Mouse (Mus musculus) thymus, postnatal 36 days (tissue): ENCODE measurements around the gene Gp1bb.

Source experiments
- DNase-seq, 2 experiments: peaks; one replicate each; pipeline ENCODE4 v3.0.0; 2022; ENCODE audit warnings: mixed read lengths in 2 of 2

Gene Gp1bb

DNA sequence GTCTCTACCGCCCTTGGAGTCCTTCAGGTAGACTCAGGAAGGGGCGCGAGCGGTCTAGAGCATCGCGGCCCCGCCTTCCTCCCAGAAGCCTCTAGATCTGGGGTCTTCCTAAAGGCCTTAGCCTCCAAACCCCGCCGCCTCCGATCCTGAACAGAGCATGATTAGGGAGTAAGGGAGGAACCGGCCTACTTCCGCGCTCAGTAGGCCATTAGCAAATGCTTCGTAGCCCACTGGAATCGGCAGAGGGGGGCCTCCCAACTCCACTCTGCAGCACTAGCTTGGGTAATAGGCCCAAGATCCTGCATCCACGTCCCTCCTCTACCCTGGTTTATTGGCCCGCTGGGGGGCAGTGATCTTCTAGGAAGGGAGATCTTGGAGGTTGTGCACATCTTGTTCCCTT, at the start of gene Gp1bb:
Gene Gp1bb (minus strand): TSS at position 385 of the 400 bp plus-strand sequence.
- no peak for DNase-seq

DNA sequence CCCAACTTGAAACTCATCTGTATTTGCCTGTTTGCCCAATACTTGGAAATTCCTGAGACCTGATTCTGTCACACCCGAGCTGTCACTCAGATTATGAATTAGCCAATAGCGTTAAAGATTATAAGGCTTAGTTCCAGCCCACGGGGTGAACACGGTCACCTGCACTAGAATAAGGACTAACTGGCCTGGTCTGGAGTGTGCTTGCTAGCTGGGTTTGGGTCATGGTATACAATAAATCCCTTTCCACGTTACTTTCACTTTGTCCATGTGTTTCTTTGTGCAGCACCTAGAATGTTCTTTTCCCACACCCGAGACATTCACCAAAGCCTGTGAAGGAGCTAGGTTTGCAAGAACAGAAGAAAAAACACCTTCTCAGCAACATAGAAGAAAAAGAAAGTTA, 47.7 kb upstream of the Gp1bb start:
- no peak for DNase-seq

DNA sequence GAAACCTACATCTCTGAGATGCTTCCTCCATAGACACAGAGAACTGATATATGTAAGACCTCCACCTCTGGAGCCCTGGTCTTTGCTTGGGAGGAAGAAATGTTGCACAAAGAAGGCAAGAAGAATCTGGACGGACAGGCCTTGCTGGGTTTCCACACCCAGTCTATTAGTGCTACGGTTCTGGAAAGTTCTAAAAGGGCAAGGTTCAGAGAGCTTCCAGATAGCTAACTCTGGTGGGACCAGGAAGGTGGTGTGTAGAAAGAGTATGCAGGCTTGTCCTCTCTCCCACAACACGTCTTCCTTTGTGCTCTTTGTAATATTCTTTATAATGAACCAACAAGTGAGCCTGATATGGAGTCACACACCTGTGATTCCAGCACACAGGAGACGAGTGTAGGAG, 36.4 kb upstream of the Gp1bb start:
- no peak for DNase-seq

DNA sequence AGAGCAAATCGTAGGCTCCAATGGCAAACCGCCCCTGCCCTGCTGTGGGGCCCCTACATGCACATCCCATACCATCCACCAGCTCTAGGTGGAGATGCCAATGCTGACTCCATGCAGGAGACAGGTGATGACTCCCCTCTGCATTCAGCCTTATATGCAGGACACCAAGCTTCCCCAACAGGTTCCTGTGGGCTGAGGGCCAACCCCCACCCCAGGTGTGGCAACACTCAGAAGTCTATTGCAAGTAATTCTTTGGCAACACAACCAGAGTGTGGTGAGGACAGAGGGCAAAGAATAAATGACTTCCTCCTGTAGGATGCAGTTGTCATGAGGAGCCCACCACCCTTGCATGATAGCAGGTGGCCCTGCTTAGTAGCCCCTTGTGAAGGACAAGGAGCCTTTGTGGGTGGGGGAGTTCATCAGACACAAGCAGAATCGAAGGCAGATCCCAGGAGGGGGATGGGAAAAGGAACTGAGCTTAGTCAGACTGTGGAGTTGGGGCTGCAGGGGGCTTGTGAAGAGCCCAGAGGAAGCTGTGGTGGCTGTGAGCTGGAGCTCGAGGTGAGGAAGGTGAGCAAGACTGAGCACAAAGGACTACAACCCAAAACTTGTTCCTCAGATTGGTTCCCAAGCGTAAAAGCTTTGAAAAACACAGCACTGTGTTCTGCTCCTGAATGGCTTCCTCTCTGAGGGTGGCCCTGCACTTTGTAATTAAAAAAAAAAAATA, 33.3 kb upstream of the Gp1bb start:
- DNase-seq, result no peak

DNA sequence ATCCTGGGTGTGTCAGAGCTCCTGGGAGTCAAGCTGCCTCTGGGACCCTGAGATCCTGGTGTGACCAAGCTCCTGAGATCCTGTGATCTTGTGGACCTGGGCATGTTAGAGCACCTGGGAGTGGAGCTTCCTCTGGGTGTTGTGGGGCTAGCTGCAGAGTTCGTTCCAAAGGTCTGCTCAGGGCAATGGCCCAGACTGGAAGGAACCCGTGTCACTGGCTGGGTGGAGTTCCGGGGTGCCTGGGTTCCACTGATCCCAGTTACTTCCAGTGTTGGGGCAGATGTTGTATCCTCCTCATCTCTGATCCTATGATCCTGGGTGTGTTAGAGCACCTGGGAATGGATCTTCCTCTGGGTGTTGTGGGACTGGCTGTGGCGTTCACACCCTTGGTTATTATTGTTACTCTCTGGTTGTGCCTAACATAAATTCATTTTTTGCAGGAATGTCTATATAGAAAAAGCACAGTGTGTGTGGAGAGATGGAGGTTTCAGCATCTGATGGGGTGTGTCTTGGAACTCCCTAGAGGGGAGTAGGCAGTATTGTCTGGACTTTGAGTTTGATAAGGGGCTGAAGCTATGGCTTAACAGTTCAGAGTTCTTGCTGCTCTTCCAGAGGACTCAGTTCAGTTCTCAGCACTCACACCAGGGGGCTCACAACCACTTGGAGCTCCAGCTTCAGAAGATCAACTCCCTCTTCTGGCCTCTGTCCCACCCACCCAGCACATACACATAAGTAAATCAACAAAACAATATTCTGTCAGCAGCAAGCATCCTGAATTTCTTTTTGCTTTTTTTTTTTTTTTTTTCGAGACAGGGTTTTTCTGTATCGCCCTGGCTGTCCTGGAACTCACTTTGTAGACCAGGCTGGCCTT, 31.3 kb upstream of the Gp1bb start:
- no peak for DNase-seq

DNA sequence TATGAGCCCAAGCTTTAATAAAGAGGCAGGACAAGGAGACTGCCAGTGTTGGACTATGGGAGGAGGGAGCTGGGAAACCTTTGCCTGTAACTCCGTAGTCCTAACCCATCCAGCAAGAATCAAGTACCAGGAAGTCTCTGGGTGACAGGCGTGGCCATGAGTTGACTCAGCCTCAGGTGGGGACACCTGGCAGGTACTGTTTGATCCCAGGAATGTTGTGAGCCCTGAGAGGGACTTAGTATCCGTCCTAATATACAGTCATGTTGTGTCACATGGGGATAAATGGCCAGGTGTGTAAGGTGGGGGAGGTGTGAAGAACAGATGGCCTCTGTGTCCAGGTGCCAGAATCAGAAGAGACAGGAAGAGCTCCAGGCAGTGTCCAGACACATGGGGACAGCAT, 26.9 kb upstream of the Gp1bb start:
- DNase-seq, result no peak

DNA sequence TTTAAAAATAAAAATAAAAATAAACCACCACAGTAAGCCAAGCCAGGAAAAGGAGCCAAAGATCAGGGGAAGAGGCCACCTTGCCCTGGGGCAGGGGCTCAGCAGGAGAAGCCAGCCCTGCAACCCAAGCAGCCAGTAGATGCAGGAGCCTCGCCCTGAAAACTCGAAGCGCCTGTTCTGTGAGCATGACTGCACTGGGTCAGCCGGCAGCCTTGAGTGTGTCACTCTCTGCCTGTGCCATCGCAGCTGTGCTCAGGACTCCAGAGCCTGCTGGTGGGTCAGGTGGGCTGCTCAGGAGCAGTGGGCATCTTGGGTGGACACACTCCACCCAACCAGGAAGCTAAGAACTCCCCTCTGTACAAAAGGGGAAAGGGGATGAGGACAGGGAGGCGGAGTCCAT, 23.1 kb upstream of the Gp1bb start:
- DNase-seq, result no peak

DNA sequence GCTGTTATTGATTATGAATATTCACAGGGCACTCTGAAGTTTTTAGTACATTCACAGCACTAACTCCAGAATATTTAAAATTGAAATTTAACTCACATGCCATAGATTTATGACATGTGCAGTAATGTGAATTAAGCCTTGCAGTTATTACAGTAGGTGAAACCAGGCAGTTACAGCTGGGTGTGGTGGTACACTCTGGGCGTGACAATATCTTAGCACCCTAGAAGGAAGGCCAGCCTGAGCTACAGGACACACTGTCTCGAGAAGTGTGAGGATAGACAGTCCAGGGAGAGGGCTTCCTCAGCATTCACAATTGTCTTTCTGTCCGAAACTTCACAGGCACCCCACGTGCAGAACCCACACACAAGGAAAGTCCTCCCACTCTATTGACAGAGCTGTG, 22.3 kb upstream of the Gp1bb start:
- no peak for DNase-seq

DNA sequence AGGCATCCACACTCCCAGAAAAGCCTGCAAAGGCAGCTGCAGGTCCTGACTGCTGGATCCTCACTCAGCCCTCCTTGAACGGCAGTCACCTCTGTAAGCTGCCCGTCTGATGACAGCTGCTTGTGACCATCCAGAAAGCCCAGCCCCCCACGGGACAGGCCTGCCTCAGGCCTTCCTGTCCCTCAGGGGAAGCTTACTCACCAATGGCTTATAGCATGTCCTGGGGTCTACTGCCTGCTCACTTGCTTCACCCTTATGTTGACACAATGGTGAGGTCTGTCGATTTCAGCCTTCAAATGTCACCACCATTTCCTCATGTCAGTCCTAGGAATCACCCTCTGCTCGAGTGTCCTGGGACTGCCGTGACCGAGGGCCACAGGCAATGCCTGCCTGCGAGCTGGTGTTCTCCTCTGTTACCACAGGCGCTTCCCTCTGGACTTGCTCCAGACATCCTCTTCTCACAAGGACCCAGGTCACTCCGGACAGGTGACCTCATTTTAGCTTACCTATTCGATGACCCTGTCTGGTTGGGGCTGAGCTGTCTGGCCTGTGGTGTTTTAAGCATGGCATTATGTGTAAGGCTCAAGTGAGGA, 21.3 kb upstream of the Gp1bb start:
- DNase-seq, result no peak

DNA sequence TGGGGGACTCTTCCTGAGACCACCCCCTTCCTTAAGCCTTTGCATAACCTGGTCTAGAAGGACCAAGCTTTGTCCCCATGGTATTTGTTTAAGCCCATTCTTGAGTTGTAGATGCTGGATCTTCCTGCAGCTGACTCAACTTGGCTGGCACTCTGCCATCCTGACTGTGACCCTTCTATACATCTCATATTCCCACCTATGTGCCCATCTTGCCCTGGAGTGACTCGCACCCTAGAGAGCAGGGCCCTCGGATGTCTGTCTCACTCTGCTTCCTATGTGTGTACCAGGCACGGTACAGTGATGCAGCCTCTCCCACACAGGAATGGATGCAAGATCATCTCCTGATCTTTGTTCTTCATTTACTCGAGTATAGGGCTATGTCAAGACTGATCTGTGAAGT, 20.7 kb upstream of the Gp1bb start:
- no peak for DNase-seq

DNA sequence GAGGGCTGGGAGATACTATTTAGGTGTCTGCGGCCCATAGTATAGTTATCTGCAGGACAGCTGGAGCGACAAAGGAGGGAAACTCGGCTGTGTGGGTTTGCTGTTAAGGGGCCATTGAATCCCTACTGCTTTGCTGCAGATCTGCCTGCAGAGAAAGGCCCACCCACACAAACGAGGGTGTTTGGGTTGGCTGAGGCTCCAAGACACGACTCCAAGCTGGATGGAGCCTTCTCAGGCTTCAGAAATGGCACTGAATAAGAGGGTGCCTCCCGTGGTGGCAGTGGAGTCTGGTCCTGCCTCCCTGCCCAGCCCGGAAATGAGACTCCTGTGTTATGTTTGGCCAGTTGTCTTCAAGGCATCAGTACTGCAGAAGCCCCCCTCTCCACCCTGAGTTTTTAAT, 20.1 kb upstream of the Gp1bb start:
- no peak for DNase-seq

DNA sequence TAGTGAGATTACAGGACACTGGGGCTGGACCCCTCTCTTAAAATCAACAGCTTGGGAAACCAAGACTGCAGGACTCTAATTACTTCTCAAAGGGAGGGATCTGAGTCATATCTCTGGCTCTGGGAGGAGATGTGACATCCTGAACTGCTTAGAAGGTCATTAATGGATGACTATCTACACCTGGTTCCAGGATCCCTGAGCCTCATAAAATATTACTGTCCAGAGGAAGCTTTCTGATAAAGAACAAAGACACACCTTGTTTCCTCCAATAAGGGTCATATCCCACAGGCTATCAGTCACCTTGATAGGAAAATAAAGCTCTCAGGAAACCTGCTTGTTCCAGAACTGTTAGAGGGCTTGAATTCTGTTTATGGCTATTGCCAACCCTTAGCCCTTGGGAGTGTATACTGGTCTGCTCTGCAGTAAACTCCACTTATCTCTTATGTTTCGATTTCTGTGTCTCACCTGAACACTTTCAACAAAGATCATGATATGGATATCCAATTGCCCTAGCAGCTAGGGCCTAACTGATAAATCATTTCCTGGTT, 17.3 kb upstream of the Gp1bb start:
- DNase-seq, result no peak

DNA sequence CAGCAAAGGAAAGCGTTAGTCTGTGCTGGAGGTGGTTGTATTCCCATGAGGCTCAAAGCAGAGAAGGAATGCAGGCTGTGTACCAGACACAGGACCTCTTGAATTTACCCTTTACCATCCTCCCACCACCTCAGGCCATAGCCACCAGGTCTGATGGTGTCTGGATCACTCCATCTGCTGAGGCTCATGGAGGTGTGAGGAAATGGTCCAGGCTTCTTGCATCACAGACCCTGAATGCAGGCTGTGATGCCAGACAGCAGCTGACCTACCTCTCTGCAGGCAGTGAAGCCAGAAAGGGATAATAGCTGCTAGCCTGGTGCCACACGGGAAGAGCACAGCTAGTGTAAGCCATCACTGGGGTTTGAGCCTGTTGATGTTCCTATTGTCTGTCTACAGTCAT, 16.2 kb upstream of the Gp1bb start:
- DNase-seq, result no peak

DNA sequence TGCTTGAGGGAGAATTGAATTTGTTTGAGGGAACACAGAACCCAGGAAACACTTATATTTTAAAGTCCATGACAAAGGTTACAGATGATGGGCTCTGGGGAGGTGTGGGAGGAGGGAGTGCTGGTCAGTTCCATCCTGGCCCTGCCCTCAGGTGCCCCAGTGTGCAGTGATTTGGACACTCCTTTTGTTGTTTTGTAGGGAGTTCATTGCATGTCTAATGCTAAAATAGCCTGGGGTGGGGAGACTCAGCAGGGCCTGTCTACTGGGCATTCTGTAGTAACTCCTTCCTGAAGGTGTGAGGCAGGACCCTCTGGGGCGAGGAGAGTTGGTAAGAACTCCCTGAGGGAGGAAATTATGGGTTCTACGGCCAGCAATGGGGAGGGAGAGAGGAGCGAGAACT, 14.6 kb upstream of the Gp1bb start:
- no peak for DNase-seq

DNA sequence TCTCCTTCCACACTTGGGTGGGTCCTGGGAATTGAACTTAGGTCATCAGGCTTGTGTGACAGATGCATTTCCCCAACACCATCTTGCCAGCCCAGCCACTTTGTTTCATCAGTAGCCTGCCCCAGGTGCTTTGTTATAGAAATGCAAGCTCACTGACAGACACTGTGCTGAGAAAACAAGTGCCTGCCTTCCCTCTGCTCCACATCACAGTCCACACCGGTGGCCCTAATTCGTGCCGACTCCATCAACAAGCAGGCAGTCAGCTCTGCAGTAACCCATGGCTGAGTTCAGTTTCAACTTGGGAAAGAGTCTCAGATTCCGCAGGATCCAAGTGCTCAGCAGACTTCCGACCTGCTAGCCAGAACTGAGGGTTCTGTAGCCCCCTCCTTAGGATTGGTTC, 14.2 kb upstream of the Gp1bb start:
- no peak for DNase-seq

DNA sequence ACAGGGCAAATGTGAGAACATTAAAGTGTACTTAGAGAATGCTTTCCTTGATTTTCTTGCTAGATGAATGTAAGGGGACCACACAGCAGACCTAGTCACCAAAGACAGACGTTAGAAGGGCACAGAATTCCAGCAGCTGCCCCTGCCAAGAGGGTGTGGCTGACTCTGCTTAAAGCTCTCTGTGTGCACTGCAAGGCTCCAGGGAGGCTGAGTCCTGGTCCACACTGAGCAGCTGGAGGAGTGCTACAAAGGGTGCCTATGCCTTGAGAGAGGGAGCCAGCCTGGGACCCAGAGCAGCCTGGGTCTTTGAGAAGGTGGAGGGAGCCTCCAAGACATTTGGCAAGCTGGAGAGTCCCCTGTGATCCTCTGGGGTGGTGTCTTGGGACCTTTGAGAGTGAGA, 11.1 kb upstream of the Gp1bb start:
- DNase-seq, result no peak

DNA sequence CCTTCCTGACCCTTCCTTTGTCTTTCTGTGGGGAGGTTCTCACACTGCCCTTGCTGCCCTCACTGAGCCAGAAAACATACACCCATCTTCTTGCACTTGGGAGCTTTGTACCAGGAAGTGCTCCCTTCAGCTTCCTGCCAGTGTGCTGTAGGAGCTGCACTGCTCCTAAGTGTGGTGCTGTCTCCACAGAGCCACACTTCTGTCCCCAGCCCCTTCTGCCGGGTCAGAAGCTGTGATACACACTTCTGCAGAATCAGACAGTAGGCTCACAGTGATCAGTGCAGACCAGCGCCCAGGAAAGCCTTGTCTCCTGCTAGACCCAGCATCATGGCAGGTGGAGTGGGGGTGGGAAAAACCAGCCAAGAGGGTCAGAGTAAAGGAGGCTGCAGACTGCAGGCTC, 10.6 kb upstream of the Gp1bb start:
- no peak for DNase-seq

DNA sequence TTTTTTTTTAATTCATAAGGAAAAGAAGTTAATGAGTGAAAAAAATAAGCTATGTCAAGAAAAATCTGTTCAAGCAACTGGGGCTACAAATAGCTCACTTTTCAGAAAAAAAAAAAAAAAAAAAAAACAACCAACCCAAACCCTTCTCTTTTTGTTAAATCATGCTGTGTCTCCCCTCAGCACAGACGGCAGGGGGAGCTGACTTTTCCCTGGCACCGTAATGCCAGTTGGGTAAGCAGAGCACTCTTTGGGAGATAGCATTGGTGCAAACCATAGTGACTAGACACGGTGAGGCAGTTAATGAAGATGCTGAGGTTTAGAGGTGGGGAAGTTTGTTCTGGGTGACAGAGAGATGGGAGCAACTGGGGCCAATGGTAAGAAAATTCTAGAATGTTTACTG, 9.9 kb upstream of the Gp1bb start:
- no peak for DNase-seq

DNA sequence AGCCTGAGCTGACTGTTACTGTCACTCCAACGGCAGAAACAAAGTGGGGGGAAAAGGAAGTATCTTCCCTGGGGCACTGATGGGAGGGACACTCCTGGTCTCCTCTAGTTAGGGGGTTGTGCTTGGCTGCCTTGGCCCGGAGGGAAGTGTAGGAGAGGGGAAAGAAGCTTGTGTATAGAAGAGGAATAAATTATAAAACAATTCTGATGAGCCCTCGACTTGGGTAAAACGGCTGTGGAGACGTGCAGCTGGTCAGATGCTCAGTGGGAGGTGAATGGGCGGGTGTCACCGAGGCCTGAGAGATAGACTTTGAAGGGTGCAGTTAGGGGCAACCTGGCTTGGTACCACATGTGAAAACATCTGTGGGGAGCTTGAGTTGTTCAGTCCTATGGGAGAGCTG, 8.9 kb upstream of the Gp1bb start:
- DNase-seq, result no peak

DNA sequence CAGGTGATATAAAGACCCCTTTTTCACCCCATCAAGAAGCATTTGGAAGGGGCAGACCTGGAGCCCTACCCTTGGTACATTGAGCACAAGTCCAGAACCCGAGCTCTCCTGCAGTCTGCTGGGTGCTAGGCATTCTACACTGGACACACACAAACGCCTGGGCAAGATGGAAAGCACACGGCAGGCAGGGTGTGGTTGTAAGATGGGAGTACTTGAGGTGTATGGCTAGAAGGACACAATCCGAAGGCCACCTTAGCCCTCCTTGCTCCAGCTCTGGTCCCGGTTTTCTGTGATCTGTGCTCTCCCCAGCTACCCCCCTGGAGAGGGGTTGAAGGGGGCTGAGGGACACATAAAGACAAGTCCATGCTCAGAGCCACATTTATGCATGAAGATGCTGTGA, 8.1 kb upstream of the Gp1bb start:
- no peak for DNase-seq

DNA sequence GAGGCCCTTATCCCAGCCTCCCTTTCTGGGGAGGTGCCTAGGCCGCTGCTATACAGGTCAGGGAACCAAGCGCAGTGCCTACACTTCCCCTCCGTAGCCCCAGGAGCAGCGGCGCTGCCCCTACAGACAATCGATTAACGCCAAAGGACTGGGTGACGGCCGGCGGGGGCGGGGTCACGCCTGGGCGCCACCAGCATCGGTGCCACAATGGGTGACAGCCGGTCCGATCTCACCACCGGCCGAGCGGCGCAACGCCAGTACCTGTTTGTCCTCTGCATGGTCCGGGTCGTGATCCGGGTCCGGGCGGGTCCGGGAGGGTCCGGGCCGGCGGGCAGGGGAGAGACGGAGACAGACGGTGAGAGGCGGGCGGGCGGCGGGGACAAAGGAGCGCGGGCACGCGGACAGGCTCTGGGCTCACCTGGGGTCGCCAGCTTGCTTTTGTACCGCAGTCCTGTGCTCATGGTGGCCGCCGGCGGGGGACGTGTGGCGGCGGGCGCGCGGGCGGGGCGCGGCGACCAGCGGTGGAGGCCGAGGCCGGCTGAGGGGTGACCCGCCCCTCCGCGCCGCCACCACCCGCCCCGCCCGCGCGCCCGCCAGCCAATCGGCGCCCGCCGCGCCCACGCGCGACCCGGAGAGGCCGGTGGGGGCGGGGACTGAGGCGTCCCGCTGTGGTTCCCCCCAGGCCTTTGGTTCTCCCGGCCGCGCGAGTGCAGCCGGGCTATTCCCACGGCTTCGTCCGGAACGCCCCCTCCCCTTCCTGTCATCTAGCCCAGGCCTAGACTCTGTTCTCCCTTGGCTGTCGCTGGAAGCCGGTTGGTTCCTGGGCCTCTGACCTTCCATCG, 7.4 kb upstream of the Gp1bb start, which contains the start of gene Sept5:
Gene Sept5 (minus strand): TSS at position 565 of the 842 bp plus-strand sequence.
- peak; percentile 42 to 55 for DNase-seq

DNA sequence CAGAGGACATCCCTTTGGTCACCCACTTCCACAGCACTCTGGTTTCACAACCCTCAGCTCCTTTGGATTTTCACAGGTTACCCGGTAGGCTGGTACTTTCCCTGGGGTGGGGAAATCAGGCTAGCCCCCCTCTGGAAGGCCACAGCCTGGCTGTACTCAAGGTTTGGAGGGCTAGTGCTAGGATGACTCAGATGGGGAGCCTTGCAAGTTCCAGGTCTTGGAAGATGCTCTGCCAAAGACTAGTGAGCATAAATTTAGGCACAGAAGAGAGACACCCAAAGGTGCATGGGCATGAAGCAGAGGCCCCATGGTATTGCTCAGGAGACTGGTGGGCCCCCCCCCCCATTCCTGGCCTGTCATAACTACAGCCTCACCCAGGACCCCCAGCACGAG, 6.7 kb upstream of the Gp1bb start:
- no peak for DNase-seq
